Mouse (Mus musculus) heart, adult 11 months (tissue): ENCODE data around the gene Mta2.
"Not testable (repeated sequence)": the region's sequence is repeated elsewhere in the genome, so short reads cannot be mapped to it uniquely, and the experiment has no call there.

ENCODE experiments used
- DNase-seq: peaks from one replicate; pipeline ENCODE4 v3.0.0; 2022

The Mta2 gene

GRCm38 (mm10) chr19:8941515-8942217 lies at the start of gene Mta2:
TSS of gene Mta2 (plus strand) at chr19:8941875.
- DNase-seq: peak; percentile 99

- DNase-seq: peak; percentile 98
Measured at GRCm38 (mm10) chr19:8892829-8893766, 48.6 kb upstream of the Mta2 start, which contains the start of gene Ints5. TSS of gene Ints5 (plus strand) at chr19:8893005.

GRCm38 (mm10) chr19:8895397-8895960 lies 46.2 kb upstream of the Mta2 start:
- peak; percentile 88 for DNase-seq

GRCm38 (mm10) chr19:8896231-8896630 lies 45.4 kb upstream of the Mta2 start:
- DNase-seq: peak; percentile 89

GRCm38 (mm10) chr19:8897211-8897864 lies 44.3 kb upstream of the Mta2 start:
- DNase-seq: not testable (repeated sequence)

- peak; percentile 100 for DNase-seq
Measured at GRCm38 (mm10) chr19:8897865-8898495, 43.7 kb upstream of the Mta2 start, which contains the start of gene Ganab. TSS of gene Ganab (plus strand) at chr19:8898071.

- no peak for DNase-seq
Measured at GRCm38 (mm10) chr19:8898576-8898975, 43.1 kb upstream of the Mta2 start.

GRCm38 (mm10) chr19:8899079-8899478 lies 42.6 kb upstream of the Mta2 start:
- no peak for DNase-seq

GRCm38 (mm10) chr19:8903412-8903811 lies 38.3 kb upstream of the Mta2 start:
- no peak for DNase-seq

GRCm38 (mm10) chr19:8908531-8908930 lies 33.1 kb upstream of the Mta2 start:
- DNase-seq: peak; percentile 86

GRCm38 (mm10) chr19:8911810-8912209 lies 29.9 kb upstream of the Mta2 start:
- DNase-seq: no peak

- peak; percentile 77 for DNase-seq
Measured at GRCm38 (mm10) chr19:8914212-8914611, 27.5 kb upstream of the Mta2 start.

GRCm38 (mm10) chr19:8919000-8919399 lies 22.7 kb upstream of the Mta2 start:
- no peak for DNase-seq

GRCm38 (mm10) chr19:8919684-8920072 lies 22.0 kb upstream of the Mta2 start:
- peak; percentile 88 for DNase-seq

GRCm38 (mm10) chr19:8920073-8920736 lies 21.5 kb upstream of the Mta2 start, which contains the start of gene B3gat3:
TSS of gene B3gat3 (plus strand) at chr19:8920374.
- DNase-seq: peak; percentile 100

- DNase-seq: no peak
Measured at GRCm38 (mm10) chr19:8920836-8921291, 20.8 kb upstream of the Mta2 start.

GRCm38 (mm10) chr19:8921741-8922140 lies 19.9 kb upstream of the Mta2 start:
- DNase-seq: peak; percentile 92

- peak; percentile 90 for DNase-seq
Measured at GRCm38 (mm10) chr19:8926766-8927165, 14.9 kb upstream of the Mta2 start.

- peak; percentile 91 for DNase-seq
Measured at GRCm38 (mm10) chr19:8927891-8928525, 13.7 kb upstream of the Mta2 start.

- DNase-seq: no peak
Measured at GRCm38 (mm10) chr19:8928689-8929223, 12.9 kb upstream of the Mta2 start.
